Mouse (Mus musculus): ENCODE data around the gene Rngtt.

DNA sequence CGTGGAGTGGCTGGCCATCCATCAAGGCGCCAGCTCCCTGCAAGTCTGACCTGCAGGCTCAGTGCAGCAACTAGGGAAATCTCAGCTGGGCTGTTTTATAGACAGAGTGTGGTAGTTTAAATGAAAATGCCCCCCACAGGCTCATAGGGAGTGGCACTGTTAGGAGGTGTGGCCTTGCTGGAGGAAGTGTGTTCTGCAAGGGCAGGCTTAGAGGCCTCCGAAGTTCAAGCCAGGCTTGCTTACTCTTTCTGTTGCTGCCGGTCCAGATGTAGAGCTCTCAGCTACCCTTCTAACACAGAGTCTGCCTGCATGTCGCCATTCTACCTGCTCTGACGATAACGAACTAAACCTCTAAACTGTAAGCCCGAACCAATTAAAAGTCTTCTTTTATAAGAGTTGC, 222.5 kb downstream of the Rngtt start:
- TF ChIP-seq EP300 (IDR thresholded peaks at IDR 0.05; ENCODE audit: low read depth) (no peak), CTCF (IDR thresholded peaks at IDR 0.05; ENCODE audit: low read depth) (no peak)
